Mouse (Mus musculus): ENCODE measurements around the gene Gpr171.
"Not testable (repeated sequence)": the region's sequence is repeated elsewhere in the genome, so short reads cannot be mapped to it uniquely, and the experiment has no call there.

The Gpr171 gene

DNA sequence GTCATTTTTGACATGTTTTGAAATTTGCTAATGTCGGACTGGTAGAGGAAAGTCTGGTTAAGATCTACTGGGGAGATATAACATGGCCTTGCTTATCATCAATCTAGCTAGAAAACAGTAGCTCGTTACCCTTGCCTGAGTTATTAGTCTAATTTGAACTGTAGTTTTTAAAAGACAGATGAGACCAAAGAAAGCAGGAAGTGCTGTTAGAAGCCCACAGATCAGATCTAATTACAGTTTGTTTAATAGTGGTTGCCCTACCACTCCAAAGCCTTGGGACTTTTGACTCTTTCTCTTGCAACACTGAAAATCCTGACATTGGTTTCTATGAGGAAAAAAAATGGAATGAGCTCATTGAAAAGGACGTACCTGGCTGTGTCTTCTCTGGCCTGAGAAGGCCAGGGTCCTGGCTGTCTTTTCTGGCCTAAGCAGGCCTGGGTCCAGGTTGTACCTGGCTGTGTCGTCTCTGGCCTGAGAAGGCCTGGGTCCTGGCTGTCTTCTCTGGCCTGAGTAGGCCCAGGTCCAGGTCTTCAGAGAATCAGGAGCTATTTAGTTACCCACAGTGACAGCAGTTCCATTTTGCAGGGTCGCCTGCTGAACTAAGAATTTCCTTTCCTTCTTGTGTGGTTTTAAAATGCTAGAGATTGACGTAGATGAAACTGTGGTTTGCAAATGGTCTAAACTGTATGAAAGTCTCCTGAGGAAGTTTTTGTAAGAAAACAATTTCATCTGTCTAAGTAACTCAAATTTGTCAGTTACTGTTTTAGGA, at the start of gene Gpr171:
Gene Gpr171, minus strand, starts transcription at position 604 of the 769 bp plus-strand sequence.
- DNase-seq (ENCODE audit: low spot score), result no peak

DNA sequence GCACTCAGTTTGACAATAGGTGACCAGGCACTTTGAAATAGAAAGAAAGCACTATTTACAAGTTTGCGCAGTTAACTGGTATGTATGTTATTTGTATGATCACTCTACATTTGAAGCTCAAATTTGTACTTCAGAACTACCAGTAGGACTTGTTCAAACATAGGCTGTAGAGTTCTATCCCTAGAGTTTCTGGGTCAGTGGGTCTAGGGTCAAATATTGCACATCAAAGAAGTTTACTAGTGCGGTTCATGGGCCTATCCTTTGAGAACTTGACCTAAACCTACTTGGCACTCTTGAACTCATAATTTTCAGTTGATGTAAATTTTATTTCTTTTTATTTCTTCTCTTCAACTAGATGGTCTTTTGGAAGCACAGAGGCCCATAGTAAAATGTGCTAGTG, 49.0 kb upstream of the Gpr171 start:
- no peak for DNase-seq (ENCODE audit: low spot score)

DNA sequence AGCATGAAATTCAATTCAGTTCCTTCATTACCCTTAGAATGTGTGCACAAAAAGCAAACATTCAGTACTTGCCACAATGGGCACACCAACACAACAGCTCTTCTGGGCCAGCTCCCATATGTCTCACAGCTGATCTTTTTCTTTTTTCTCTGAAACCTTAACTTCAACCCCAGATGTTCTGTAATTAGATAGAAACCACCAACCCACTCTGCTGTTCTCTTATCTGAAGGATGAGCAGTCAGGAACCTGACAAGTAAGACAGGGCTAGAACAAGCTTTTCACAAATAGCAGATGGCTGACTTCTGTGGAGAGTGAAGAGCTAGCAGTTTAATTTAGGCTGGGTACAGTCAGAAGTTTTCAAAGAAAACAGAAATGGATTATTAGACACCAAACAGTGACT, 48.0 kb upstream of the Gpr171 start:
- DNase-seq (ENCODE audit: low spot score), result peak; percentile 13

DNA sequence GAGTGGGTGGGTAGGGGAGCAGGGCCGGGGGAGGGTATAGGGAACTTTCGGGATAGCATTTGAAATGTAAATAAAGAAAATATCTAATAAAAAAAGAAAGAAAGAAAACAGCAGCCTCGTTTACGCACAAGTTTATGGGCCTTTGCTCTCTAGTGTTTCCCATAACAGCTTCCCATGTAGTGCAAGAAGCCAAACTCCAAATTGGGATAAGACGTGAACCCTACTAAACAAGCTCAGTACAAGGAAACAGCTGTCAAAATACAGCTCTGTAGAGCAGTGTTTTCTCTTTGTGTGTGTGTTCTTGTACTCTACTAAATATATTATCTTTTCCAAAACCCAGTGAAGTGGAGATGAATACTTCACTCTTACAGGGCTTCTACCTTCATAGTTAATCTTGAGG, 43.6 kb upstream of the Gpr171 start:
- no peak for DNase-seq (ENCODE audit: low spot score)

DNA sequence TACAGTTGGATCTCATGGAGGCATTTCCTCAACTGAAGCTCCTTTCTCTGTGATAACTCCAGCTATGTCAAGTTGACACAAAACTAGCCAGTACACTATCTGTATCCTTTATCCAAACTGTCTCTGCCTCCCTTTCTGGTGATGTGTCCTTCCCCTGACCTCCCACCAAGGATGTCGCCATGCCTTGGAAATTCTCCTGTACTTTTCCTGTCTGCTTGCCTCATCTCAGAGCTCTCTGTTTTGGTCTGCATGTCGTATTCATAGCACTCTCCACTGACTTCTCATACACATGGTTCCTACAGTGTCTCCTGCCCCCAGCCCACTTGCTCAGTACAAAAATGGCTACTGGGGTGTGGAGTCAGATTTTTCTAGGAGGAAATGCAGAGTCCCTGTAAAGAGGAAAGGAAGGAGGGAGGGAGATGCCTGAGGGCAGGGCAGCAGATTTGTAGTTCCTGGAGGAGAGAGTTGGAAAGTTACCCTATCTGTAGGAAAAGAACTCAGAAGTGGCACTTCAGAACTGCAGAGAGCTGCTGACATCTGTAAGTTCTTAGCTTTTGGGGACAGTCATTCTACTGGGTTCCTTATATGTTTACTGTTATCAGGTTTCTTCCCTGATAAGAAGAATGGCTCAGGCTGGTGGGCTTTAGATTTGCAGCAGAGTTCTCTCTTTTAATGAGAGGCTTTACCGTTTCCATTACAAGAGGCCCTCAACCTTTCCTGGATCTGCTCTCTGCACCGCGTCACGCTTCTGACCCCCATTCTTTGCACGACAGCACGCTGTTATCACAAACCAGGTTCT, 40.1 kb upstream of the Gpr171 start:
- DNase-seq (ENCODE audit: low spot score), result no peak

DNA sequence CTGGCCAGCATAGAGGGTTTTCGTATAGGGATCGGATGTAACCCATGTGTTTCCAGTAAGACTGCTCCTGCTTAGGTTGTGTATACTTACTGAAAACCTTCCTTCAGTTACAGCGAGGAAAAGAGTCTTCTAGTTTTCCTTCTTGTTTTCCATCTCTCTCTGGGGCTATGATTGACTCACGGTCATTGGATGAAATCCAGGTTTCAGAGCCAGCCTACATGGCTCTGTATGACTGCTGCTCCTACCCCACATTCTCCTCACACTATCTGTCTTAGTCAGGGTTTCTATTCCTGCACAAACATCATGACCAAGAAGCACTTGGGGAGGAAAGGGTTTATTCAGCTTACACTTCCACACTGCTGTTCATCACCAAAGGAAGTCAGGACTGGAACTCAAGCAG, 39.3 kb upstream of the Gpr171 start:
- not testable (repeated sequence) for DNase-seq (ENCODE audit: low spot score)

DNA sequence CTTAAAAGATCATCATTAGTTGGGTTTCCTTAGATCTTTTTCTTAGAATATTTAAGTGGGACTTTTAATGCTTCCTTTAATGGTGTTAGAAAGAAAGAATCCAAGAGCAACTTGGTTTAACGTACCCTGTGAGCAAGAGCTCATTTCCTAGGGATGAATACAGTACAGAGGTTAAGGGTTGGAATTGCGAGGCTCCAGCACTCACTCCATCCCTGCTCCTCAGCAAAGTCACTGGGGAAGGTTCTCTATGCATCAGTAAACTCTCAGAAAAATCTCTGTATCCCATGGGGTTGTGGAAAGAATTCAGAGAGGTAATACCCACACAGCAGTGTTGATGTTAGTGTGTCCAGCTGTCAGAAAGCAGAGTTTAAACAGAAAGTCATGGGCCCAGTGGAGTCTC, 38.5 kb upstream of the Gpr171 start:
- DNase-seq (ENCODE audit: low spot score), result no peak

DNA sequence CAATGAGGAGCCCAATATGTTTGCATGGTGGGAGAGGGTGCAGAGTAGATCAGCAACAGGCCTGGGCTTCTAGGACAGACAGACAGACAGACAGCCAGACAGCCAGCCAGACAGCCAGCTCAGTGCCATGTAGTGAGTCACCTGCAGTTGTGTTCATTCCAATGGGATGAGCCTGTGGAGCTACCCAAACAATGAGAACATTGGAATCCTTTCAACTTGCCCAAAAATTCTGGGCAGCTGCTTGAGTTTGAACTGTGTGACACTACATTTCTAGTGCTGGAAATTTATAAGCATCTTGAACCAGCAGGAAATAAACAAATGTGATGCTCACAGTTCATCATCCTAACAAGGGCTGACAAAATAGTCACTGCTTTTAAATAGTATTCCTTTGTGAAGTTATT, 38.0 kb upstream of the Gpr171 start:
- DNase-seq (ENCODE audit: low spot score), result no peak

DNA sequence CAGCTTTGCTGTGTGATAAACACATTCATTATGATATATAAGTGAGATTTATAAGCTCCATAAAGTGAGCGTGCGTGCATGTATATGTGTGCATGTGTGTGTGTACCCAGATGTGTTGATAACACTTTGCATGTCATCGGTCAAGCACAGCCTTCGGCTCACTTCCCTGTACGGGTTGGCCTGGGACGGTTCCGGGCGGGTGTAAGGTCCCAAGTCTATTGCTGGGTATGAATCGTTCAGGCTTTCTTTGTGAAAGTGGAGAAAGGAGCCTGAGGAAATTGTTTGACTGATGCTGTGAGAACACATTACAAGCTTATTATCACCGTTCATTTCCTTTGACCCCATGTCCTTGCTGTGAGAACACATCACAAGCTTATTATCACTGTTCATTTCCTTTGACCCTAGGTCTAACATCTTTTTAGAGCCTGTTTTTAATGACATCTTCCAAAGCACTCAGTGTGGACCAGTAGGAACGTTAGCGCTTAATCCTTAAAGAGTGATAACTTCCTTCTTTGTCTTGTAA, 37.4 kb upstream of the Gpr171 start:
- DNase-seq (ENCODE audit: low spot score), result no peak

DNA sequence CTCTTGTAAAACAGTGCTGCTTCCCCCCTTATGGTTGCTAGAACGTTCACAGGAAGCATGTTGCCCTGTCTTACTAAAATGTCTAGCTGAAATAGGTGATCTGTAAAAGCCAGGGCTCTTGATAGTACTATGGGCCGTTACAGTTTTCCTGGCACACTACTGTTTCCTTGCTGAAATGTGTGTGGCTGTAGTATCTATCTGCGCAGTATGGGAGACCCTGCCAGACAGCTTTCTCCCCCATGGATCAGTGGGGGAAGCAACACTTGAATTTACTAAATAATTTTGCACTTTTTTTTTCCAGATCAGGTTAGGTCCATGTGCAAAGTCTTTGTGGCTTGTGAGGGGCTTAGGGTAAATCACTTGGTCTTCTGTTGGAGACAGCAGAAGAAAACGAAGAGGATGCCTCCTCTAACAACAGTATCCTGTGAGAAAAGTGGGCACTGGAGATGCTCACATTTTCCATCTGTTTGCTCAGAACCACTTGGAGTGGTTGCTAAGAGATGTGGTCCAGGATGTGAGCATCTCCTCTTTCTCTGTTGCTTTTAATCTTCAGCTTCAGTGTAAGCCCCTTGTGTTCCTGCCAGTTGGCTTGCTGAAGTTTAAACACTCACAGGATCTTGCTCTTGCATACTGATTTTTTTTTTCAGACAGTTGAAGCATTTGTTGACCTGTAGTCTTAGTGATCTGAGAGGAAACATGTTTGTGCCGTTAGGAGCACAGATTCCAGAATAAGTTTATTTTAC, 34.5 kb upstream of the Gpr171 start:
- no peak for DNase-seq (ENCODE audit: low spot score)

DNA sequence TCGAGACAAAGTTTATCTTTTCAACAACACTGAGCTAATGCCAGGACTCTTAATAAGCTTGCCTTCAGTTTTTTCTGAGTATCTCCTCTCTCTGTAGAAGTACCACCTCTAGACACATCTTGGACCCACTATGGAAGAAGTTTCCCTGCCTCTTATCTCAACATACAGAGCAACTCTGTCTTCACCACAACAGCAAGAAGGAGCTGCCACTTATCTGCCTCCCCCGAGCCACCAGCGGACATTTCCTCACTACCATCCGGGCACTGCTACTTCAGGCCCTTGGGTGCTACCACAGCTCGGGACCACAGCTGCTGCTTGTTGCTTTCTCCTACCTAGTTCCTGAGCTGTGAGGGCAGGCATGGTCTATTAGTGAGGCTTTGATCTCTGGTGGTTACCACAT, 31.6 kb upstream of the Gpr171 start:
- no peak for DNase-seq (ENCODE audit: low spot score)

DNA sequence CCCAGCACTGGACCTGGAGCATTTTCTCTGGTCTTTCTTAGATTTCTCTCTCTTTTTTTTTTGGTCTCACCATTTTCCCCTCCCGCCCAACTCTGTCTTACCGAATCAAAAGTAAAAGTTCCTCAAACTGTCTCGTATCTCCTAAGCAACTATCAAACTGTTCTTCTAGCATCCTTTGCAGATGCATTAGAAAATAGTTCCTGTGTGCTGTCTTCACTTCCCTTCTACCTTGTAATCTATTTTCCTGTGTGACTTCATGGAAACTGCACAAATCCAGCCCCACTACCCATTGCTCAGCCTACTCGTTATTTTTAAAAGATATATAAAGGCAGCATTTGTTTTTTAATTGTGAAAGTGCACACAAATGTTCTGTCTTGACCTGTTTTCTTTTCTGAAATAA, 30.3 kb upstream of the Gpr171 start:
- no peak for DNase-seq (ENCODE audit: low spot score)

DNA sequence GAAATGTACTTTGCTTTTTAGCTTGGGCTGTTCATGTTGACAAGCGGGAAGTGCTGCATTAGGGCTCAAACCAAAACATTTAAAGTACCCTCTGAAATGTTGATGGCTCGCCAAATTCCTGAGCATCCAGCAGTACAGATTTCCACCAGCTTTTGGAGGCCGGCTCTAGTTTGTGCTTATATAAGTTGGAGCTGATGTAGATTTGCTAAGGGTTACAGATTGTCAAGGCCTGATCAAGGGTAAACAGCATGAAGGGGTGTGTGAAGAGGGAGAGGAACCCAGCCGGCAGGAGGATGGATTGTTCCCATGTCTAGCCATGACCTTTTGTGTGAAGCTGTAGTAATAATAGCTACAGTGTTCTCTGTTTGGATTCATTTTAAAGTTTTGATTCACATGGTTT, 29.5 kb upstream of the Gpr171 start:
- no peak for DNase-seq (ENCODE audit: low spot score)

DNA sequence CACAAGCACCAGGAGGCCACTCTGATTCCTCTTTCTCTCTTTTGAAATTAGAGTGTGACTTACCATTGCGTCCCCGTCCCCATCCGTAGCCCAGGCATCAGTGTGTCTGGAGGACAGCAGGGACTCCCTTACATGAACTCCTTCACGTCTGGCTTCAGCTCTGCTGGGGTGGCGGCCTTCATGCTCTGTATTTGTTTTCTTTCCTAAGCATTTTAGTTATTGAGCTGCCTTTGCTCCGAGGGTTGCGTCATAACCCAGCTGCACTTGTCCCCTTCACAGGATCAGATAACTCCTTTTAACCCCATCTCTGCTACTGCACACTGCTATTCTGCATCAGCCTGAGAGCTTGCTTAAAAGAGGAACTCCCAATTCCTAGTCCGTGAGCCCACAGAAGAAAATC, 28.8 kb upstream of the Gpr171 start:
- DNase-seq (ENCODE audit: low spot score), result no peak

DNA sequence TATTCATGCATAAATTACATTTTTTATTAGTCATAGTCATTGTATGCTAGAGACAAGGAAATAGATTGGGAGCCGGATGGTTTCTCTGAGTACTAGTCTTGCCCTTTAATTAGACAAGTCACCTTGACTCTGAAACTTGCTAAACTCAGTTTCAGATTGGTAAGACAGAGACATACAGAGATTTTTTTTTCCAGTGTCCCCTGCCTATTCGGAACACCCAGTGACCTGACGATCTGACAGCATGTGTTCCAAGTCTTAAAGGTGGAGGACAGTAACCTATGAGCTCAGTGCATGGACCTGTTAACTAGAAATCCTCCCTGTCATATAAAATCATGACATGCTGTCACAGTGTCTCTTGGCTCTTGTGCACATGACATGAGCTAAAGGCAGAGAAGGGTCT, 27.9 kb upstream of the Gpr171 start:
- DNase-seq (ENCODE audit: low spot score), result no peak

DNA sequence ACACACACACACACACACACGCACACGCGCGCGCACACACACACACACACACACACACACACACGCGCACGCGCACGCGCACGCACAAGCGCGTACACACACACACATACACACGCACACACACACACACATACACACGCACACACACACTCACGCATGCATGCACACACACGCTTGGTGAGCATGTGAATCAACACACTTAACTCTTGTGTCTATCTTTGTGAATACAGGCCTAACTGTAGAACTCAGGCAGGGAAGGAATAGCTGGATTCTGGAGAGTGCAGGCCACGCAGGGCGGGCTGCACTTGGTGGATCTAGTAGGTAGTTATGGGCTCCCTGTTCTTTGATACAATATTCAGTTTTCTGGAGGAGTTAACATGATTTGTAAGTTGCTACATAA, 27.1 kb upstream of the Gpr171 start:
- no peak for DNase-seq (ENCODE audit: low spot score)

DNA sequence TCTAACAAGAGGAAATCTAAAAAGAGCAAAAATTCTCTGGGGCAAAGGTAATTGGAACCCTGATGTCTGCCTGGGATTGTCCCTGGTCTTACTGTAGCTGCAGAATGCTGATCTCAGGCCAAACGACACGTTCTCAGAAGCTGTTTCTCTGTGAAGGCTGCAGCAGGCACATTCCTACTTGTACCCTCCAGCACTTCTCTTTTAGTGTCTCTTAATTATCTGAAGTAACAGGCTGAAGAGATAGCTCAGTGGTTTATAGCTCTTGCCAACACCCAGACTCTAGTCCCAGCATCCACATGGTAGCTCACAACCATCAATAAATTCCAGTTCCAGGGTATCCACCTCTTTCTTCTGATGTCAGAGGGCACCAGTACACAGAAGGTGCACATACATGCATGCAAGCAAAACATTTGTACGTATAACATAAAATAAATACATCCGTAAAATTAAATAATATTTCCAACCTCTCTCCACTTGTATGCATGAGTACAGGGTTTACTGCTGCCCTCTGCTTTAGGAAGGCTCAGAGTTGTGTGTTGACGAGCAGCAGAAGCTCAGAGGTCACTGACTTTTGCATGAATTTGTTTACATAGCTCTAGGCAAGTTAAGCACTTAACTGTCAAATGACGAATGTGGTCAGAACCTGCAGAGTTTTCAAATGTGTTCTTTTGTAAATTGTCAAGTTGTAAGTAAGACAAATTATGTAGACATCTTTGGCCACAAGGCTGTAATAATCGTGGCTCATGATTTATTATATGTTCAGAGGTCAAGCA, 24.3 kb upstream of the Gpr171 start:
- DNase-seq (ENCODE audit: low spot score), result no peak

DNA sequence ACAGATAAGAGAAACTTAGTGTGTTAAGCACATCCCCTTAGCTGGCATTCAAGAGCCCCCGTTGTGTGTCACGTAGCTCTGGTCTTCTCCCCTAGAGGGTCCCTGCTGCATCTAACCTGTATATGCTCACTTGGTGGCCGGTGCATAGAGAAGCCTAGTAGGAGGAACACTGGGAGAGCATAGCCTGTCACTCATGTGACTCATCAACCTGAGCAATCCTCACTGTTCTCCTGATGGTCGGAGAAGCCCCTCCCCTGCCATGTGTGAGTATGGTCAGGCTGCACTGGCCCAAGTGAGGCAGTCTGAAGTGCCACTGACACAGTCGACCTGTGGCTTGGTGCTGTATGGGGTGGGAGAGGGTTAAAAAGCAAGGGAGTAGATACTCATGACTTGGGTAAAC, 23.4 kb upstream of the Gpr171 start:
- no peak for DNase-seq (ENCODE audit: low spot score)

DNA sequence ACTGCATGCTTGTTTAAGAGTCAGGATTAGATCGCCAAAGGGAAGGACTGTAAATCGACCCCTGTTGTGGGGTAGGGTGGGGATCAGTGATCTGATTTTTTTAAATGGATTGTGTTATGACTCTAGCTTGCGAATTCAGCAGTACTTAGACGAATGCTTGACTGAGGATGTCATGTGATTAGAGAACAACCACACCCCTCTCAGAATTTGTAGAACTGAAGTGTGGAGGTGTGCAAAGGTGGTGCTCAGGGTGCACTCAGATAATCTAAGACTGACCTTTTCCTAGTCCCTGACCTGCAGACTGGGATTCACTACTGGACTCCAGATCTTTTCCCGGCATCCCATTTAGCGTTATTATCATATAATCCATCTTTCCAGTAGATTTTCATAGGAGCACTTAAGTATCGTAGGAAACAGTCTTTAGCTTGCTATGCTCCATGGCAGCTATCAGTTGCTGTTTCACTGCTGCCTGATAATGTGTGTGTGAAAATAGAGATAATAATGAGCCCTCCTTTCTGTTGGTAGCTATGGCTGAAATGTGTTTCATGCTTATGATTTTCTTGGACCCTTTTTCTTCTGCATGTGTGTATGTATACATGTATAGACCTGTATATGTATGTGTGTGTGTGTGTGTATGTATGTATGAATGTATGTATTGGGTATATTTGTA, 20.3 kb upstream of the Gpr171 start:
- DNase-seq (ENCODE audit: low spot score), result no peak

DNA sequence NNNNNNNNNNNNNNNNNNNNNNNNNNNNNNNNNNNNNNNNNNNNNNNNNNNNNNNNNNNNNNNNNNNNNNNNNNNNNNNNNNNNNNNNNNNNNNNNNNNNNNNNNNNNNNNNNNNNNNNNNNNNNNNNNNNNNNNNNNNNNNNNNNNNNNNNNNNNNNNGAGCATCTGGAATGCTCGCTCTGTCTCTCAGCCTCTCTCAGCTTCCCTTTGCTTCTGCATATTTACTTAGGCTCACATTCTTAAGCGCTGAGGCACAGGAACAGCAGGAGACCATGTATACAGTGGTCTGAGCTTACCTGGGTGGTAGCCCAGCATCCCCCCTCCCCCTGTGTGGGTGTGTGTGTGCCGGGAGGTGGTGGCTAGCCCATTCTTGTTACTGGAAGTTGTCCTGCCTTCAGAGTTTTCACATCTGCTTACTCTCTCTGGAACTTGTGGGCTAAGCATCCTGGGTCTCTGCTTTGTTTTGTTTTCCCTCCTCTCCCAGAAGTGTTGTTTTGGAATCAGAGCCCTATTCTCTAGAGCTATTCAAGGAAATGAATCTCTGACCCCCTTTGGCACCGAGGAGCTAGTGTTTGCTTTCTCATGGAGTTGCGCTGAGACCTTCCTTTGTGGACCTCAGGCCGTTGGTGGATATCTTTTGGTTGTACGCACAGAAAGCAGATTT, 19.6 kb upstream of the Gpr171 start:
- DNase-seq (ENCODE audit: low spot score), result no peak
